Mouse (Mus musculus): ENCODE results near the gene Prr18. TPM values are rescaled to one million over a fixed set of nuclear protein-coding genes. Genes with fewer than 3 reads are reported as not detected.

The Prr18 gene
- 0.61 to 3.2 TPM (median 0.82 TPM) in 4 replicates for total RNA-seq (2023)

GRCm38 (mm10) chr17:8337159-8337558, at the start of gene Prr18:
Gene Prr18 (plus strand): TSS chr17:8337459.

GRCm38 (mm10) chr17:8310838-8311614, 26.2 kb upstream of the Prr18 start, which contains the start of gene Sft2d1:
Gene Sft2d1 (plus strand): TSS chr17:8311102.

GRCm38 (mm10) chr17:8355692-8356091, 18.4 kb downstream of the Prr18 start, which contains the start of gene T2:
Gene T2 (plus strand): TSS chr17:8355992.

Other genes with a start within 250 kb of the Prr18 start
- gene Gm49673, start 189.7 kb upstream of the Prr18 start, total RNA-seq (2023): 0.30 to 0.98 TPM (median 0.72 TPM) in 3 of 4 replicates, not detected in the other
- 22.8 to 29.0 TPM (median 24.0 TPM) in 4 replicates for gene Rnaset2a, start 189.4 kb upstream of the Prr18 start, total RNA-seq (2023)
- 57.7 to 62.7 TPM (median 59.6 TPM) in 4 replicates for gene Fgfr1op, start 172.0 kb upstream of the Prr18 start, total RNA-seq (2023)
- gene Ccr6, start 101.4 kb upstream of the Prr18 start, total RNA-seq (2023): 60.8 to 69.2 TPM (median 64.8 TPM) in 4 replicates
- gene Mpc1, start 54.6 kb upstream of the Prr18 start, total RNA-seq (2023): 47.2 to 55.8 TPM (median 52.2 TPM) in 4 replicates
- gene Sft2d1, start 26.4 kb upstream of the Prr18 start, total RNA-seq (2023): 172 to 183 TPM (median 177 TPM) in 4 replicates
- gene T2, start 18.5 kb downstream of the Prr18 start, total RNA-seq (2023): not detected in 4 replicates
- not detected in 4 replicates for gene T, start 97.0 kb downstream of the Prr18 start, total RNA-seq (2023)
- gene Pde10a, start 187.9 kb downstream of the Prr18 start, total RNA-seq (2023): not detected in 4 replicates
- gene Gm17087, start 229.5 kb downstream of the Prr18 start, total RNA-seq (2023): not detected in 4 replicates

Measured in B cell, adult 62 days (primary cell).